Mouse (Mus musculus) hindbrain, embryonic 14.5 days (tissue): ENCODE results near the gene Pld5. TPM values are rescaled to one million over a fixed set of nuclear protein-coding genes. Genes with fewer than 3 reads are reported as not detected.

Experiments
- ATAC-seq: fragments of 200-750 bp; cut with Nextera tagmentation; 2 replicates; pipeline ENCODE4 v1.8.0; 2017; ENCODE audit warnings: moderate number of reproducible peaks, mild to moderate bottlenecking, moderate TSS enrichment, moderate library complexity; ENCODE audit not compliant: low FRiP score
- DNase-seq: peaks from one replicate; pipeline ENCODE4 v3.0.0-alpha.2; 2015; ENCODE audit warnings: low spot score
- H3K27ac ChIP-seq: fragments of 300-500 bp; sonication (generic); 2 replicates; pipeline ENCODE4 v1.5.1; 2014; ENCODE audit warnings: mild to moderate bottlenecking, moderate library complexity
- H3K27me3 ChIP-seq: fragments of 300-500 bp; sonication (generic); 2 replicates; pipeline ENCODE4 v1.6.1; 2014; ENCODE audit warnings: mild to moderate bottlenecking, low read length, mixed read lengths; ENCODE audit not compliant: control insufficient read depth, insufficient read depth
- H3K36me3 ChIP-seq: fragments of 300-500 bp; sonication (generic); replicated peaks from 2 replicates; pipeline ENCODE4 v1.6.1; 2014; ENCODE audit not compliant: control insufficient read depth, insufficient read depth
- H3K4me1 ChIP-seq: fragments of 300-500 bp; sonication (generic); replicated peaks from 2 replicates; pipeline ENCODE4 v1.6.1; 2014; ENCODE audit warnings: antibody characterized with exemption, low read length, mixed read lengths; ENCODE audit not compliant: control insufficient read depth, insufficient read depth
- H3K4me2 ChIP-seq: fragments of 300-500 bp; sonication (generic); replicated peaks from 2 replicates; pipeline ENCODE4 v1.6.1; 2014; ENCODE audit warnings: mild to moderate bottlenecking, moderate library complexity
- H3K4me3 ChIP-seq: fragments of 300-500 bp; sonication (generic); replicated peaks from 2 replicates; pipeline ENCODE4 v1.5.1; 2014; ENCODE audit warnings: mild to moderate bottlenecking, low read length
- H3K9ac ChIP-seq: fragments of 300-500 bp; sonication (generic); 2 replicates; pipeline ENCODE4 v1.6.1; 2014
- H3K9me3 ChIP-seq: fragments of 300-500 bp; sonication (generic); 2 replicates; pipeline ENCODE4 v1.6.1; 2016; ENCODE audit warnings: low read length; ENCODE audit not compliant: control insufficient read depth
- WGBS: fragments of 180-500 bp; shearing (Covaris S2); extraction: QIAGEN DNeasy Blood & Tissue Kit; methylation state at CpG from one replicate; pipeline ENCODE4 v1.1.7; 2014; 5-methylcytosine and 5-hydroxymethylcytosine counted together
- polyA plus RNA-seq: library from polyadenylated mRNA; unstranded; fragments of >200 nt; fragmentation: Nextera tagmentation; extraction: Ambion mirVana; gene quantifications from 2 replicates; pipeline ENCODE4 v1.2.1, GENCODE M21; 2014

Gene Pld5
- polyA plus RNA-seq, 1 experiment from 2014 or later: 5.5 TPM

DNA sequence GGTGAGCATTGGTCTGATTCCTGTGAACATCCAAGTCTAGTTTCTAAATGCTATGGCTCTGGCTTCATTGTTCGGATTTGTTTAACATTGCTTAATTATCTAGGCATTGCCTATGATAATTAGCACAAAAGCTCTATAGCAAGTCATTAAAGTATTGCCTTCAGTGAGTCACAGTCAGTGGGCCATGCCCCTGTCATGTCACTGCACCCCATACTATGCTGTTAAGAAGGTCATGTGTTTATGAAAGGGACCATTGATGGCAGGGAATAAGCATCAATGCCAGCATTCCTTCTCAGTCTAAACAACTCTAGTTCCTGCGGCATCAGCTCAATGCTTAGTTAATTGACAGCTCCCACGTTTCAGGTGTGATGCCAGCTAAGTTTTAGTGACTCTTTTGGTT is 239.1 kb downstream of the Pld5 start:
- no peak overlapping the region for H3K9ac ChIP-seq
- no peaks in the 10 kb centered on the region for H3K36me3 ChIP-seq
- no peak overlapping the region for H3K27ac ChIP-seq
- no peak for ATAC-seq
- no peaks in the 10 kb centered on the region for H3K9me3 ChIP-seq
- no peak overlapping the region for H3K4me3 ChIP-seq
- DNase-seq: no peak
- WGBS: 56% methylated on average over 3 of the region's 3 CpGs
- no peaks in the 10 kb centered on the region for H3K4me1 ChIP-seq
- no peaks in the 10 kb centered on the region for H3K27me3 ChIP-seq
- no peak overlapping the region for H3K4me2 ChIP-seq

DNA sequence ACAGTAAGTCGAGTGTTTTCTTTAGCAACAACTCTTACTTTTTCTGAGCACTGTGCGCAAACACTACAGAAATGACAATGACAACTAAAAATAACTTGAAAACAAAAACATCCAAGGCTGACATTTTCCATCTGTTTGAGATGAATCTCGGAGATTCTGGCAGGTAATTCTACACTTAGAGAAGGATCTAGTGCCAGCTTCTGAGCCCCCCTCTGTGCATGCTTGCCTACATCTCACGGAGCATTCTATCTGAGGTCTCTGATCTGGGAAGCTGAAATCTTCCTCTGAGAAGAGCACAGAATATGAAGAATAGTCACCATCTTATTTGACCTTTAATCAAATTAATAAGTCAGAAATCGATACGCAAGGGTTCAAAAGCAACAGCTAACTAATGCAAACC is 240.4 kb downstream of the Pld5 start:
- ATAC-seq (no peak), DNase-seq (no peak)
- H3K4me2 ChIP-seq: no peak overlapping the region
- H3K27ac ChIP-seq: no peak overlapping the region
- H3K4me3 ChIP-seq: no peak overlapping the region
- H3K9me3 ChIP-seq: no peaks in the 10 kb centered on the region
- H3K9ac ChIP-seq: no peak overlapping the region
- no peaks in the 10 kb centered on the region for H3K27me3 ChIP-seq
- H3K4me1 ChIP-seq: no peaks in the 10 kb centered on the region
- H3K36me3 ChIP-seq: no peaks in the 10 kb centered on the region
- WGBS: 88% methylated on average over 6 of the region's 6 CpGs

DNA sequence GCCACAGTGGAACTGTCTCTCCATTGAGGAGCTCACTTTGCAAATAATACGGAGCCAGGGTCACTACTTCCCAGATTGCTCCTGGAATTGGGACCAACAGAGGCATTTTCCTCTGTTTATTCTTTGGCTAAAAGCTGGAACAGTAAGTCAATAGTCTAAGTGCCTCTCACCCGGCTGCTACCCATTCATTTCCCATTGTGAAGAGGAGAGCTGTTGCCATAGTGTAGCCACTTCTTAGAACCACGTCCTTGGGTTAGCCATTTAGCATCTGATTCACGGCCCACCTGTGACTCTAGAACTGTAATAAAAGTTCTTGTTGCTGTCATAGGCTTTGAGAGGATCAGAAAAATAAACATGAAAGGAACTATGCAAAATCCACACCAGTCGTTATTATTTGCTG is 241.4 kb downstream of the Pld5 start:
- H3K36me3 ChIP-seq: no peaks in the 10 kb centered on the region
- DNase-seq (no peak), ATAC-seq (no peak)
- H3K4me1 ChIP-seq: no peaks in the 10 kb centered on the region
- WGBS: 70% methylated on average over 5 of the region's 5 CpGs
- no peaks in the 10 kb centered on the region for H3K9me3 ChIP-seq
- no peaks in the 10 kb centered on the region for H3K27me3 ChIP-seq
- no peak overlapping the region for H3K27ac ChIP-seq
- H3K4me3 ChIP-seq: no peak overlapping the region
- H3K4me2 ChIP-seq: no peak overlapping the region
- no peak overlapping the region for H3K9ac ChIP-seq

DNA sequence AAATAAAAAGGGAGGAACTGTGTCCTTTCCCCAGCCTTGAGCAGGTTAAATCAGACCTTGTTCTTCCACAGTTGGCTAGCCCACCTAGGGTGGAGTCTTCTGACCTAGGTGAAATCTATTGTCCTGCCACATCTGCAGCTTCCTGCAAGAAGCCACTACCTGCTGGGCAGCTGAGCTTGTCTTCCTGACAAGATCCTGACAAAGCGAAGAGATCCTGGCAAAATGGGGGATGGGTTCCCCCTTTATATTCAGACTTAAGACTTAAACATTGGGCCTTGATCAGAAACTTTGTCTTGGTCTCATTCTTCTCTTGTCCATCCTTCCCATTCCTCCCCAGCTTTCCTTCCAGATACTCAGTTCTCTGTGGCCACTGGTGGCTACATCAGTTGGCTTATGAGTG is 246.0 kb downstream of the Pld5 start:
- H3K36me3 ChIP-seq: no peaks in the 10 kb centered on the region
- WGBS: 81% methylated on average over 1 of the region's 1 CpGs
- no peak overlapping the region for H3K27ac ChIP-seq
- DNase-seq (no peak), ATAC-seq (no peak)
- no peak overlapping the region for H3K9ac ChIP-seq
- 0 out of 2 replicates have a peak, but pooled peaks cover 3% of the 10 kb centered on the region for H3K4me1 ChIP-seq
- no peak overlapping the region for H3K4me3 ChIP-seq
- no peaks in the 10 kb centered on the region for H3K27me3 ChIP-seq
- no peak overlapping the region for H3K4me2 ChIP-seq
- H3K9me3 ChIP-seq: no peaks in the 10 kb centered on the region

DNA sequence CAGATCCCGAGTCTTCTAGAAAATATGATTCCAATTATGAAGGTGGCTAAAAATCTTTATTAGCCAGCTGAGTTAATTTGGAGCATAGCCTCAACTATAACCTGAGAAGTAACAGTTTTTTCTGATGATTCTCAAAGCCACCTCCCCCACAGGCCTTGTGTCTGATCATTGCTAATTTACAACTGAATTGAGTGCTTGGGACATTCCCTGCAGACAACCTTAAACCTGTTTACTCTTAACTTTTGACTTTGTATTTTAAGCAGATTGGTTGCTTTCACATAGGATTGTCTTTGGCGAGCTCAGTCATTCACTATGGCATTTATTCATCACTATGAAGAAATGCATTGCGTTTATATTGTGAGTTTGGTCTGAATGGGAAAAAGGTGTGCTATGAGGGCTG is 246.7 kb downstream of the Pld5 start:
- Histone ChIP-seq H3K9ac (no peak overlapping the region), H3K4me1 (0 out of 2 replicates have a peak, but pooled peaks cover 3% of the 10 kb centered on the region), H3K27me3 (no peaks in the 10 kb centered on the region), H3K36me3 (no peaks in the 10 kb centered on the region), H3K4me2 (no peak overlapping the region), H3K27ac (no peak overlapping the region), H3K9me3 (no peaks in the 10 kb centered on the region), H3K4me3 (no peak overlapping the region)
- ATAC-seq (no peak), DNase-seq (no peak)
- 62% methylated on average over 3 of the region's 3 CpGs for WGBS

DNA sequence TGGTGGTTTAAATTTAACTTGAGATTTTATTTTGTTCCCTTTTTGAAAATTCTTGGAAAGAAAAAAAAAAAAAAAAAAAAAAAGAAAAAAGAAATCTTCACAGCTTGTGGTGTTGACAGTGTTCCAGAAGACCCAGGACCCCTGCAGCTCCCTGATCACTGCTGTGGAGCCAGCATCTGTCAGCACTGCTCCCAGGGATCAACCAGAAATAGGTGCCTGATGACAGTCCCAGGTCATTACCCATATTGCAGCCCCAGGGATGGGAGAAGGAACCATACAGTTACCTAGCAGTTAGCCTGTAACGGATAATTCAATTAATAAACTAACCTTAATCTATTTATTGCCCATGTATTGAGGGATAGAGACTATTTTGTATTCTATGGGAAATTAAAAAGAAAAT is 250.6 kb downstream of the Pld5 start:
- Histone ChIP-seq H3K4me2 (no peak overlapping the region), H3K27me3 (no peaks in the 10 kb centered on the region), H3K9me3 (no peaks in the 10 kb centered on the region), H3K27ac (no peak overlapping the region), H3K36me3 (no peaks in the 10 kb centered on the region), H3K4me1 (0 out of 2 replicates have a peak, but pooled peaks cover 3% of the 10 kb centered on the region), H3K9ac (no peak overlapping the region), H3K4me3 (no peak overlapping the region)
- WGBS: 33% methylated on average over 1 of the region's 1 CpGs
- ATAC-seq (no peak), DNase-seq (no peak)

DNA sequence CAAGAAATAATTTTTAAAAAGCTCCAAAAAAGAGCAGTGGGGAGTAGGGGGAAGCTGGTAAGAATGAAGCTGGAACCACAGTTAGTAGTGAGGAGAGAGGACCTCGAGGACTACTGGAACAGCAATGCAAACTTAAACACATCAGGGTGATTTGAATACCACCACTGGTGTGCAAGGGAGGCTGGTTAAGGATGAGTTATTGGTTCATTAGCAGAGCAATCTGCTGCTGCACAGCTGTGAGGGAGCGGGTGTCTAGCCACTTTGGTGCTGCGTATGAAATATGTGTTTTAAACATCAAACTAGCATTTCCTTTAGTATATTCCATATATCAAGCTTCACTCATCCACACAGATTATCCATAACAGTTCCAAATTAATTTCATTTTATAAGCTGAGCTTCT is 256.6 kb downstream of the Pld5 start:
- H3K4me2 ChIP-seq: no peak overlapping the region
- H3K4me3 ChIP-seq: no peak overlapping the region
- H3K9ac ChIP-seq: no peak overlapping the region
- no peaks in the 10 kb centered on the region for H3K9me3 ChIP-seq
- no peaks in the 10 kb centered on the region for H3K27me3 ChIP-seq
- DNase-seq: peak; percentile 39
- H3K36me3 ChIP-seq: no peaks in the 10 kb centered on the region
- 74% methylated on average over 3 of the region's 3 CpGs for WGBS
- ATAC-seq: peak; percentile 68
- 0 out of 2 replicates have a peak overlapping the region, but pooled peaks have one; percentile 5 for H3K27ac ChIP-seq
- H3K4me1 ChIP-seq: peaks cover 4% of the 10 kb centered on the region; the same call in 1 of the 2 replicates

DNA sequence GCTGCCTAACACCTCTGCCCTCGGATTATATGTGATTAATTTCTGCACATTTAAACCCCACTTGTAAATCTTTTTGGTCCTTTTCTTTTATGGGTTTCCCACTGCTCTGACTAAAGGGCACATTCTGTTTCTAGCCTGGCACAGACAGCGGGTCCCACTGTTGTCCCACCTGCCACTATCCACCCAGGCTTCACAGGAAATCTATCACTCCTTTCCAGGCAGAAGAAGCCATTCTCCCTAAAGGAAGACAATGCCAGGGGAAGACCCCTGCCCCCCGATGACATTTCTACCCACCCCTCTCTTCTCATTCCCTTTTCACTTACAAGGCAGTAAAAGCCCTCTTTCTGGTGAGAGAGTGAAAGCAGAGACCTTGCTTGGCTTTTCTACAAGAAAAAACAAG is 259.0 kb downstream of the Pld5 start:
- Histone ChIP-seq H3K36me3 (no peaks in the 10 kb centered on the region), H3K4me2 (no peak overlapping the region), H3K9me3 (no peaks in the 10 kb centered on the region), H3K27me3 (no peaks in the 10 kb centered on the region), H3K4me1 (peaks cover 6% of the 10 kb centered on the region; the same call in 1 of the 2 replicates), H3K4me3 (no peak overlapping the region), H3K9ac (no peak overlapping the region), H3K27ac (no peak overlapping the region)
- WGBS: 32% methylated on average over 3 of the region's 3 CpGs
- DNase-seq (no peak), ATAC-seq (no peak)

DNA sequence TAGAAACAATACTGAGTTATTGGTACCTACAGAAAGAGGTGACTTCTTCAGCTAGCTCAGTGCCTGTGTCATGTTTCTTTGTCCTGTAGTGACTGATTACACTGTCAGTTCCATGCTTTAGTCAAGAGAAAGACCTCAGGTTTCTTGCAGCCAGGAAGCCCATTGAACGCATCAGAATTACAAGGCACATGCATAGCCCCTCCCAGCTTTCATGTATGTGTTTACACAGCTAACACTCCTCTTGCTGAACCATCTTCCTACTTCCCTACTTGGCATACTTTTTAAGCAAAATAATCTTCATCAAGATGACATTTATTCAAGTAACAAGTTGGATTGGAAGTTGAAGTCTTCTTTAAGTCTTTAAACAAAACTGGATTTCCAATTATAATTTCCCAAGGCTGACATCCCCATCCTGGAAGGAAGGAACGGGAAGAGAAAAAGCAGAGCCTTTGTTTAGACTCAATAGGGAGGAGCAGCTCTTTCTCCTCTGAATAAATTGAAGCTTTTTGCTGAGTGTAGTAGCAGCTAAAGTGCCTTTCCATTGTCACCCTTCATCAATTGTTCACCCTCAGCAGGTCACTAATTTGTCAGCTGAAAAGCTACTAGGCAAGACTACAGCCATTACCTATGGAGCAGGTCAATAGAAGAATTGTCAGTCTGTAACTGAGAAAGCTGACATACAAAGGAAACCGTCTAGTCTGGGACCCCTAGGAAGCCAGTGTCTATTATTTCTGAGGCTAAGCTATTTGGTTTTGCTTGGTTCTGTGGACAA is 261.4 kb downstream of the Pld5 start:
- H3K4me3 ChIP-seq: no peak overlapping the region
- no peaks in the 10 kb centered on the region for H3K36me3 ChIP-seq
- ATAC-seq: no peak
- peak overlapping the region; percentile 3; the same call in 1 of the 2 replicates for H3K27ac ChIP-seq
- no peaks in the 10 kb centered on the region for H3K9me3 ChIP-seq
- H3K4me1 ChIP-seq: peaks cover 6% of the 10 kb centered on the region; the same call in 1 of the 2 replicates
- DNase-seq: no peak
- WGBS: 6% methylated on average over 3 of the region's 3 CpGs
- H3K9ac ChIP-seq: no peak overlapping the region
- H3K27me3 ChIP-seq: no peaks in the 10 kb centered on the region
- no peak overlapping the region for H3K4me2 ChIP-seq
